Mouse (Mus musculus) brain, embryonic 18.5 days (tissue): ENCODE results near the gene Ilf3.

Experiments used
- DNase-seq: peaks from one replicate; pipeline ENCODE4 v3.0.0-alpha.2; 2012; ENCODE audit warnings: low read depth, low spot score

The Ilf3 gene

DNA sequence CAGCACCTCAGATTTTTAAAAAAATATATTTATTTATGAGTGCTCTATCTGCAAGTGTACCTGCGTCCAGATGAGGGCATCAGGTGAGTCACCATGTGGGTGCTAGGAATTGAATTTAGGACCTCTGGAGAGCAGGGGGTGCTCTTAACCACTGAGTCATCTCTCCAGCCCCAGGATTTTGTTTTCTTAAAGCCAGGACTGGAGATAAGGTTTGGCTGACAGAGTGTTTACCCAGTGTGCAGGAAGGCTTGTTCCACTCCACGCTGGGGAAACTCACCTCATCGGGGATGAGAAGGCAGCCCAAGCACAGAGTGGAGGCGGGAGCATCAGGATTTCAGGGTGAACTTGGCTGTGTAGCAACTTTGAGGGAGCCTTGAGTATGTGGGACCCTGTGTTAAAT is 27.3 kb upstream of the Ilf3 start:
- no peak for DNase-seq

DNA sequence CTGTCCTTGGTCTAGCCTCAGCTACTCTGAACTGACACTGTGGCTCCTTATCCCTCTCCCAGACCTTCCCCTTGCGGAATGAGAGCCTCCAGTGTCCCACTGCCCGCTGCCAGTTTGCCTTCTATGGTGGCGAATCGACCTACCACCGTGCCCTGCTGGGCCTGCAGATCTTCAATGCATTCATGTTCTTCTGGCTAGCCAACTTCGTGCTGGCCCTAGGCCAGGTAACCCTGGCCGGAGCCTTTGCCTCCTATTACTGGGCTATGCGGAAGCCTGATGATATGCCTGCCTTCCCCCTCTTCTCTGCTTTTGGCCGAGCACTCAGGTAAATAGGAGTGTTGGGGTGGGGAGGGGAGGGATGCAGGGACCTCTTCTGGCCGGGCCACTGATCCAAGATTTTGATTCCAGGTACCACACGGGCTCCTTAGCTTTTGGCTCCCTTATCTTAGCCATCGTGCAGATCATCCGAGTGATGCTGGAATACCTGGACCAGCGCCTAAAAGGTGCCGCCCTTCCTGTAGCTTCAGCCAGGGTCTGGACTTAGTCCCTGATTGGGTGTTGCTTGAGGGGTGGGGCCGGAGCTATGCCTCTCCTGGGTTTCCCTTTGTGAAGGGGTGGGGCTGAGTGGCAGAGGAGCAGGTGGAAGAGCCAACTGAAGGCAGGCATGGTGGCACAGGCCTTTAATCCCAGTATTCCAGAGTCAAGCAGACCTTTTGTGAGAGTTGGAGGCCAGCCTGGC is 20.9 kb upstream of the Ilf3 start:
- no peak for DNase-seq

DNA sequence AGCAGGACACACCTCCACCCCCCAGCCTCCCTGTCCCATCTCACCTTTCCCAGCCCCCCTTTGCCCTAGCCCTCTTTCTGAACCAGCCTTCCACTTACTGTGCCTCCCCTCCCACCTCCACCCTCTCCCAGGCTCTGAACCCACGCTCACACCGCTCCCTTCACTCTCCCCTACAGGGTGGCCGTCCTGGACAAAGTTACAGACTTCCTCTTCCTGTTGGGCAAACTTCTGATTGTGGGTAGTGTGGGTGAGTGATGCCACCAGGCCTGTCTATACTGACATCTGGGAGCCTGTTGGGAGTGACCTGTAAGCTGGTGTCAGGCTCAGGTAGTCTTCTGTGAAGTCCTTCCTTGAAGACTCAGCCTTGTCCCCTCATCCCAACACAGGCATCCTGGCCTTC is 19.5 kb upstream of the Ilf3 start:
- no peak for DNase-seq

DNA sequence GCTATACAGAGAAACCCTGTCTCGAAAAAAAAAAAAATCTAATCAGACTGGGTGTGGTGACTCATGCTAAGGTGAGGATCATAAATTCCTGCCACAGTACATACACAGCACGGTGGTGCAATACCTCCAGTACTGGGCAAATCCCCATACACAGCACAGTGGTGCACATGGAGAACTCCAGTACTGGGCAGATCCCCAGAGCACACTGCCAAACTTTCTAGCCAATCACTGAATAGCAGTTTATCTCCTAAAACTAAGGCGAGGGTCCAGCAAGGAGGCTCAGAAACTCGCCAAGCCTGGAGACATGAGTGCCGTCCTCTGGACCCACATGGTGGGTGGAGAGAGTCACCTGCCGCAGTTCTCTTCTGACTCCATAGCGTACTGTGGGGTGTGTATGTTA is 16.5 kb upstream of the Ilf3 start:
- DNase-seq: no peak

DNA sequence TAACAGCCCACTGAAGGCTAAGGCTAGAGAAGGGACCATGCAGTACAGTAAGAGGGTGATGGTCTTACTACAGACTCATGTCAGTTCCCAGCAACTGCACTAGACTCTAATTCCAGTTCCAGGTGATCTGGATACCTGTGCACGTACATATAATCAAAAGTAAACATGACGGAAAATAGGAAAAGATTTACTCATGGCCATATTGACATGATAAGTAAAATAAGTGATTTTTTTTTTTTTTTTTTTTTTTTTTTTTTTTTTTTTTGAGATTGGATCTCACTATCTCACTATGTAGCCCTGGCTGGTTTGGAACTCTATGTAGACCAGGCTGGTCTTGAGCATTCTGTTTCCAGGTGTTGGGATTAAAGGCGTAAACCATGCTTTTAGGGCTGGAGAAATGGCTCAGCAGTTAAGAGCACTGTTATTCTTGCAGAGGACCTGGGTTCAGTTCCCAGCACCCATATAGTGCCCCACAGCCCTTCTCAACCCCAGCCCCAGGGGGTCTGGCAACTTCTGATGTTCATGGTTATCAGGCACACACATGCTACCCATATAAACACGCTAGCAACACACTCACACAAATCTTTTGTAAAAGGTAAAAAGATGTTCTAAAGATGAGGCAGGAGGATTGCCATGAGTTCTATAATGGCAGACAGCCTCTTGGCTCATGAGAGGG is 15.8 kb upstream of the Ilf3 start:
- DNase-seq: no peak

DNA sequence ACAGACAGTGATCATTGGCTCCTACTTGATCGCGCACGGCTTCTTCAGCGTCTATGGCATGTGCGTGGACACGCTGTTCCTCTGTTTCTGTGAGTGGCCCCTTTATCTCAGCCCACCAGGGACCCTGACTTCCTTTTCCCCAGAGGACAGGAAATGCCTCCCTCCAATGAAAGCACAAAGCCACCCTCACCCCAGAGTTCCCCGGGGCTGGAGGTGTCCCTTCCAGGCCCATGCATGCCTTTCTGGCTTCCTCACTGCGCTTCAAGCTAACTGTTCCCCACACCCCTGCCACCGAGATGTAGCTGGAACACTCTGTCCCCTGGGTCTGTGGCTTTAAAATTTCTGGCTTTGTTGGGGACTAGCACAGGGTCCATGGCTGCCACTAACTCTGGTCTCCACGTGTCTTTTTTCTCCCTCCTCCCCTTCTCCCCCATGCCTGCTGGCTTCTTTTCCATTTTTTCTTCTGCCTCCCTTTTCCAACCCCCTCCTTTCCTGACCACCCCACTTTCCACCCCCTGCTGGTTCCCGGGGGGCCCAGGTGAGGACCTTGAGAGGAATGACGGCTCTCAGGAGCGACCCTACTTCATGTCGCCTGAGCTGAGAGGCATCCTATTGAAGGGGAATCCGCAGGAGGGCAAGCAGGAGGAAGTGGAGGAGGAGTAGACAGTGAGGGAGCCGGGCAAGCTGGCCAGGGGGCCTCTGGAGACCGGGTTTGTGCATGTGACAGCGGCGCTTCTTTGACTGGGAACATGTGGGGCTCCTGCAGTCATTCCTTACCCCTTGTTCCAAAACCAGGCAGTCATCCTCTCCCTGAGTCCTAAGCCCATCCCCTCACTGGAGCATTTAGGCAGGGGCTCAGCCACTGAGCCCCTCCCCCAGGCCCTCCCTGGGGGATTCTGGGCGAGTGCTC is 15.0 kb upstream of the Ilf3 start:
- DNase-seq: no peak

DNA sequence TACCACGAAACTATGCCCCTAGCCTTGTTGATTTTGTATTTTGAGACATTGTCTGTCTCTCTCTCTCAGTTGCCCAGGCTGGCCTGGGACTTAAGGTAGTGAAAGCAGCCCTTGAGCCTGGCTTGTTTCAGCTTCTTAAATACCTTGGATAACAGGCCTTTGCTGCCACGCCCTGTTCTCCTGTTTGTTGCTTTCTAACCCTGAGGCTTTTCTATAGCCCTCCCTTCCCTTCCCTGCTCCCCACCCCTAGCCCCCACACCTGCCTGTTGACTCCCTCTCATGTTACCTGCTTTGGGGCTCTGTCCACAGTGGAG is 14.3 kb upstream of the Ilf3 start:
- no peak for DNase-seq

DNA sequence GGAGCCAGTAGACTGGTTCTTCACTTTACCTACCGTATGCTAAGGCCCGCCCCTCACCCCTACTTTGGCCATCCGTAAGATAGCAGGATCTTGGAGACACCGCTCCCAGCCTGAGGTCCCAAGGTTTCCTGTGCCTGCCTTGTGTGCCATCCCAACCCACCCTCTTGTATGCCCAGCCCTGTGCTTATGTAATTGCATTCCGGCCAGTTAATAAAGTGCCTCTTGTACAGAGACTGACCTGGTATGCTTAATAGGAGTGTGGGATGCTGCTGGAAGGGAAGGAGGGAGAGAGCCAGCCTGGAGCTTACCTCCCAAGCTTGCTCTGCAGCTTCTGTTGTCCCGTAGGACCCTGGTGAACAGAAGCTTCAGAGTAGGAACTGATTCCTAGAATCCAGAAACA is 12.9 kb upstream of the Ilf3 start:
- no peak for DNase-seq

DNA sequence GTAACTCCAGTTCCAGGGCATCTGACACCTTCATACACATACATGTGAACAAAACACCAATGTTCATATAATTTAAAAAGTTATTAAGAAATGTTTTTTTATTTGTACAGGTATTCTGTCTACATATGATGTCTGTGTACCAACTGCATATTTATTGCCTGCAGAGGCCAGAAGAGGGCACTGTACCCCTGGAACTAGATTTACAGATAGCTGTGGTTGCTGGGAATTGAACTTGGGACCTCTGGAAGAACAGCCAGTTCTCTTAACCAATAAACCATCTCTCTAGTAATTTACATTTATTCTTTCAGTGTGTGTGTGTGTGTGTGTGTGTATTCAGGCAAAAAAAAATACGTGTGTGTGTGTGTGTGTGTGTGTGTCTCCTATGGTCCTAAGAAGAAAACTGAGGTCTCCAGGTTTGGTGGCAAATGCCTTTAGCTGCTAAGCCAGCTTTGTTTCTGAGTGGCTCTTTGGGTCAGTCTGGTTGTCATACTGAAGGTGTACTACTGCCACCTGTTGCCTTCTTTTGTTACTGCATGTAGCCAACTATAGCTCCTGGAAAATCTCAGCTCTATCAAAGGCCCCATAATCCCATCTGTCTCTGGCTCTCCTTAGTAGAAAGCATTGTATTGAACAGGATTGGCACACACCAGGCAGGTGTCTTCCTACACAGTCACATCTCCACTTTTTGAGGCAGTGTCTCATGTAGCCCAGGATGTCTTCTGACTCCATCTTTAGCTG is 10.5 kb upstream of the Ilf3 start:
- peak; percentile 24 for DNase-seq

DNA sequence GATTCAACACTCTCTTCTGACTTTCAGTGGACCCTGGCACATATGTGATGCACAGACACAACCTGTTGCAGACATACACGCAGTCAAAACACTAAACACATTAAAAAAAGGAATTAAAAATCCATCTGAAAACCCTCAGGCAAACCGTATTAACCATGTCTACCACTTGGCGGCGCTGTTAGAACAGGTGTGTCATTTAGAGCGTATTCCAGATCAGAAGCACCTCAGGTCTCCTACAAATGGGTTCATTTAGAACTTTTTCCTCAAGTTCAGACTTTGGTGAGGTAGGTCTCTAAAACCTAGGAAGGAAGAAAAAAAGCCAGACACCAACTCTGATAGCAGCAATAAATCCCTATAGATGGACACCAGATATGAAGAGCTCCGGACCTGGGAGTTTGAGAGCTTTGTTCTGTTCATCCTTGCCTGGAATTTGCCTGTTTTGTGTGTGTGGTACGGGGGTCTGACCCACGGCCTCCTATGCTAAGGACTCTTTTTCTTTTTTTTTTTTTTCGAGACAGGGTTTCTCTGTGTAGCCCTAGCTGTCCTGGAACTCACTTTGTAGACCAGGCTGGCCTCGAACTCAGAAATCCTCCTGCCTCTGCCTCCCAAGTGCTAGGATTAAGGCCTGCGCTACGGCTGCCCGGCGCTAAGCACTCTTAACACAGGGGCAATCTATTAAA is 990 bp upstream of the Ilf3 start:
- DNase-seq: no peak

DNA sequence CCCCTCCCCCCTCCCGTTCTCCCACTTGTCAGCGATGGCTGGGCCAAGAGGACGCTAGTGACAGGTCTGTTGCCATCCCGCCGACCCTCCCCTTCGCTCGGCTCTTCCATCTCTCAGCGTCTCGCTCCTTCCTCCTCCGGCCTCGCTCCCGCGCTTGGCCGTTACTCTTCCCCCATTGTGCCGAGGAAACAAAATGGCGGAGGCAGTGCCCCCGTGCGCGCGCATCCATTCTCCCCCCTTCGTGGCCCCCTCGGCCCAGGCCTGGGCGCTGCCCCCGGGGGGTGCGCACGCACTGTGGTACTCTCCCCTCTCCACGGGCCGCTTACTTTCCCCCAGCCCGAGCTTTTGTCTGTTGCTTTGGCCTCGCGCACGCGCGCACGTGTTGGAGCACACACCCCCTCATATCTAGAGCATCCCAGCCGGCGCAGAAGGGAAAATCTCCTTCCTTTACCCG is 487 bp downstream of the Ilf3 start:
- DNase-seq: peak; percentile 26

DNA sequence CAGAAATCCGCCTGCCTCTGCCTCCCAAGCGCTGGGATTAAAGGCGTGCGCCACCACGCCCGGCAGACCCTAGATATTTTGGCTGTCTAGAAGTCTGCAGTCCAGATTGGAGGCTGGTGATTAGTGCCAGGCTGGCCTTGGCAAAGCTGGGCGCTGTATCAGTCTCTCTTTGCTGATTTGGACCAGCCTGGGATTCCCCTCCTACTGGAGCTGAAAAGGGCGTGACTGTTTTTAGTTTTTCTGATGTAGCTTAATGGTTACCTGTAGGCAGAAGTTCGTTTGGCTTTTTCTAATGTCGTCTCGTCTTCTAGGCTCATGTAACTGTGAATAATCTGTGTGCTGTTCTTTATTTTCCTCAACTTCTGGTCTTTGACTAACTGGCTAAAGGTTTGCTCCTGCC is 1.4 kb downstream of the Ilf3 start:
- DNase-seq: no peak

DNA sequence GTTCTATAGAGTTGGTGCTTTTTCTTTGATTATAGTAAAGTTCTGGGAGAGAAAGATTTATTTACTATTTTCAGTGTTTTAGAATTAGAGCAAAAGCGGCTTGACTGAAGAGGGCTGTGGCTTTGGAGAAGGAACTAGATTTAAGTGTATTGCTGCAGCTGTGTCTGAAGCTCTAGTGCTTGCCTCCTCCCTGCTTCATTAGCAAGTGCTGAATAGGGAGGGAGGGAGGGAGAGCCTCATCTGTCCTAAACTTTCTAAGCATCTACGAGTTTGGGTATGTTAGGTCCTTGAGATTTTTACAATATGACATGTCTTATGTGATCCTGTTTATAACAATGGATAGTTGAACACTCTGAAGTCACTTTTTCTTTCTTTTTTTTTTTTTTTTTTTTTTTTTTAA is 3.2 kb downstream of the Ilf3 start:
- DNase-seq: no peak

DNA sequence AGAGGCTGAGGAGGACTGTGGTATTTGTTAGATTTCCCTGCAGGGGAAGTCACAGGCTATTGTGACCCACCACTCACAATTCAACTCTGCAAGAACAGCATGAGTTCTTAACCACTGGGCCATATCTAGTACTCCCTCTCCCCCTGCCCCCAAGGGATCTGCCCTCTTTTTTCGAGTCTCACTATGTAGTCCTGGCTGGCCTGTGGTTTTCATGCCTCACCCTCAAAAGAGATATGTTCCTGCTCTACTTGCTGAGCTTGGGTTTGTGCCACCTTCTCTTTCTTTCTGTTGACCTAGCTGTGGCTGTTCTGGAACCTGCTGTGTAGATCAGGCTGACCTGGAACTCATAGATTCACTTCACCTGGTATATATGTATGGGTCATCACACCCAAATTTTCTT is 4.8 kb downstream of the Ilf3 start:
- no peak for DNase-seq

DNA sequence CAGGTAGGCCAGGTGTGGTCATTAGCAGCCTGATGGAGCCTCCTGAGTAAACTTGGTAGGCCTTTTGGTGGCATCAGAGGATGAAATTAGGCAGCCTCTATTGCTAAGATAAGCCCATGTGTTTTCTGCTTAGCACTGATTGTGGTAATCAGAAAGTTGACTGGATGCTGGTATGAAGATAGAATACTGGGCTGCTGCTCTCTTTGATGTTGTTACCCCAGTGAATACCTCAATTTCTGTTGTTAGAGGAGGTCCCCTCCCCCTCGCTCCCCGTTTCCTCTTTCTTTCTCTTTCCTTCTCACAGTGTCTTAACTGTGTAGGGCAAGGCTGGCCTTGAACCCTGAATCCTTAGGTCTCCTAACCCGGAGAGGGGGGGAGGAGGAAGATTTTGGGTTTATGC is 11.5 kb downstream of the Ilf3 start:
- DNase-seq: no peak

DNA sequence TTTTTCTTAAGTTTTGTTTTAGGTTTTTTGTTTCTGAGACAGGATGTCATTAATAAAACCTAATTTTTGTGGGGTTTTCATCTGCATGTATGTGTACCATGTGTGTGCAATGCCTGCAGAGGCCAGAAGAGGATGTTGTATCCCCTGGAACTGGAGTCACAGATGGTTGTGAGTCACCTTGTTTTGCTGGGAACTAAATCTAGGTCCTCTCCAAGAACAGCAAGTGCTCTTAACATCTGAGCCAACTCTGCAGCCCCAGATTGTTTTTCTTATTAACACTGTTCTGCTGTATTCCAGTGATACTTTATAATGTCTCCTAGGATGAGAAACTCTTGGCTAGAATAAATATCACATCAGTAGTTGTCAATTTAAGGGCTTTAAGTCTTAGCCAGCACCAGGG is 13.2 kb downstream of the Ilf3 start:
- no peak for DNase-seq

DNA sequence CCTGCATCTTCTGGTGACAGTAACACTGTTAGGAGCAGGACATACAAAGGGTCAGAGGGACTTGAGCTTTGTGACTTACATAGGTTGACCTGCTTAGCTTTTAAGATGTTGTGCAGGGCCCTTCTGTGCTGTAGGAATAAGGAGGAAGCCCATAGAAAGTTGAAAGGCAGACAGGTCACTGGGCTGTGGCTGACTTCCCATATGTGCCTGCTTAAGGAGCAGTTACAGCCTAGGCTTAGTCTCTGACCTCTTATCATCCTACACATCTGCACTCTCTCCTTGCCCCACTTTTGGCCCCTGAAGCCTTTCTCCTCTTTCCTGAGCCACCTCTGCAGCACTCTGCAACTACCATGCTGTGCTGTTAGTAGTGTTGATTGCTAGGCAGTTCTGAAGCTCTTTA is 16.3 kb downstream of the Ilf3 start:
- no peak for DNase-seq

DNA sequence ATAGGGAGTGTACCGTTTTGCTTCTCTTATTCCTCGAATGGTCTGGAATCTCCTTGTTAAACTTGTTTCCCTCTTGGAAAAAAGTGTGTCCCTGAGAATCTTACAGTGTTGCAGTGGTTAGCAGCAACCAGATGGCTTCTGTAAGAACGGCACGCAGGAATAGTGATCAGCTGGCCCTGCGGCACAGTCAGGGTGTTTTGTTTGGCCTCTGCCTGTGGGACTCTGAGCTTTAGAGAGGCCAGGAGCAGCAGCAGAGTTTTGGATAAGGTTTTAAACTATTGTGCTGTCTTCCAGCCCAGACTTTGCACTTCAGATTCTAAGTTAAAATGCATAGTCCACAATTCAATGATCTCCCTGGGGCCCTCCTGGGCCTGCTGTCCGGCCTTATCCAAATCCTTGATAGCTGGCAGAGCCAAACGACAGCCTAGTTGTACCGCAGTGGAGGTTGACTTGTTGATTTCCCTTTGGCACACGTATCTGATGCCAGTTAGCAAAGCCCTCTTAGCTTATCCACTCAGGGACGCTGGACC is 25.0 kb downstream of the Ilf3 start:
- DNase-seq: no peak

DNA sequence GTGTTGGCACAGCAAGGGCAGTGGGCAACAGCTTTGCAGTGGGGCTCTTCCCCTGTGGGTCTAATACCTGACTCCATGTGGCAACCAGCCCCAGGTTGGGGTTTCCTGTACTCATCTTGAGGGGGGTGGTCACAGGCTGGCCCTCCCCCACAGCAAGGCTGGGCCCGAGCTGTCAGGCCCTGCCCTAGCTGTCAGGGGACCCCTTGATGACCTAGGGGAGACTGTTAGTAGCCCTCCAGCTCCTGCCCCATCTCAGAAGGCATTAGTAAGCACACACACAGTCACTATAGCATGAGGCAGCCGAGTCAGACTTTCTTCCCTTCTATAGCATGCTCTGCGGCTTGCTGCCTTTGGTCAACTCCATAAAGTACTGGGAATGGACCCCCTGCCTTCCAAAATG is 28.0 kb downstream of the Ilf3 start:
- DNase-seq: no peak

DNA sequence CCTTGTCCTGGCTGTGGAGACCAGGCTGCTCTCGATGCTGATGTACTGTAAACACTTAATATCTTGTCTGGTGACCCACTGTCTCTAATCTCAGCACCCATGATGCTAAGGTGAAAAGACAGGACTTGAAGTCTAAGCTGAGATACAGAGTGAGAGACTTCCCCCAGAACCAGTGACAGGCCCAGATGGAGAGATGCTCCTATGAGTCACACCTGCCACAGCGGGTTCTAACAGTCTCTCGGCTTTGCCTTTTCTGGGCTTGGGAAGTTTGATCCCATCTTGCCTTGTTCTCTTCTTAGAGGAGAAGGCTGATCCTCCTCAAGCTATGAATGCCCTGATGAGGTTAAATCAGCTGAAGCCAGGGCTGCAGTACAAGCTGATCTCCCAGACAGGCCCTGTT is 29.5 kb downstream of the Ilf3 start:
- DNase-seq: no peak

DNA sequence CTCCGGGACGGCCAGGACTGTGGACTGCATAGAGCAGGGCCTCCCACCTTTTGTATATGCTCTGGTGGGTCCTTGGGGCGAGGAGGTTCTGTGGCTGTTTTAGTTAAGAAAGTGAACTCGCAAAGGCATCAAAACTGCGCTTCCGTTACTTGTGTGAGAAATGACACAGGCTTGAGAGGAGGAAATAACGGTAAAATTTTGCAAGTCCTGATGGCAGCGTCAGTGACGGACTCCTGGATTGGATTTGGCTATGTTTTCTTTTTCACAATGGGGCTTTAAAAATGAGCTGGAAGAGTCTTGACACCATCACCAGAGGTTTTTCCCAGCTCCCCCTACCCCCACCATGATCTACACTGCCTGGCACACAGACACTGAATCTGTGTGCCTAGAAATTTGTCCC is 33.4 kb downstream of the Ilf3 start:
- no peak for DNase-seq
